Mouse (Mus musculus): ENCODE results near the gene Slc38a8. TPM values are rescaled to one million over a fixed set of nuclear protein-coding genes. Genes with fewer than 3 reads are reported as not detected.
A peak's percentile ranks its signal among the peaks of the same experiment; 100 is the strongest.

Slc38a8 gene
- polyA plus RNA-seq, 1 experiment from 2014 or later = 0.13 TPM

DNA sequence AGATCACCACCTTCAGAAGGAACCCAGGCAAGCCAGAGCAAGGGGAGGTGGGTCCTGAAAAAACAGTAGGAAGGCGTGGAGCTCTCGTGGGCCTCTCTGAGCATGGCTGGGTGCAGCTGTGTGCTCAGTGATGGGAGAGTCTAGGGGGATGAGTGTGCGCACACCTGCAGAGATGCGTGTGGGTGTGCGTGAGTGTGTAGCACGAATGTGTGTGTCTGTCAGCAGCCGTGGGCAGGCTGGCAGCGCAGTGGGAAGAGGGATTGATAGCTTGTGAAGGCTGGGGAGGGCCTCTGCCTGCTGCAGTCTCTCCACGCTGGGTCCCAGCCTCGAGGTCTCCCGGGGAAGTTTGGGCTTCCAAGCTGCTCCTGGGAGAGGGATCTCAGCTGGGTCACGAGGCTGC, 51.9 kb downstream of the Slc38a8 start:
- H3K27me3 ChIP-seq (ENCODE audit: control insufficient read depth, insufficient read depth, low read length) = peaks cover 6% of the 10 kb centered on the region
- no peaks in the 10 kb centered on the region for H3K9me3 ChIP-seq (ENCODE audit: control insufficient read depth, low read length)
- H3K4me3 ChIP-seq (ENCODE audit: low read depth, low read length) = no peak overlapping the region
- H3K9ac ChIP-seq (ENCODE audit: low read length) = no peak overlapping the region
- 82% methylated on average over 12 of the region's 12 CpGs for WGBS
- ATAC-seq (replicated peaks; ENCODE audit: low FRiP score) = no peak
- H3K27ac ChIP-seq (ENCODE audit: low read depth, low read length) = no peak overlapping the region
- H3K4me2 ChIP-seq (ENCODE audit: low read depth, low read length, severe bottlenecking) = no peak overlapping the region
- DNase-seq (ENCODE audit: low spot score) = no peak
- no peaks in the 10 kb centered on the region for H3K36me3 ChIP-seq (ENCODE audit: control insufficient read depth, insufficient read depth, low read length)
- H3K4me1 ChIP-seq (replicated peaks; ENCODE audit: control insufficient read depth, insufficient read depth, low read length) = 0 out of 2 replicates have a peak, but pooled peaks cover 2% of the 10 kb centered on the region

- H3K4me2 ChIP-seq (ENCODE audit: low read depth, low read length, severe bottlenecking) = peak overlapping the region; percentile 86
- peak overlapping the region; percentile 73 for H3K4me3 ChIP-seq (ENCODE audit: low read depth, low read length)
- H3K27ac ChIP-seq (ENCODE audit: low read depth, low read length) = no peak overlapping the region
- H3K9me3 ChIP-seq (ENCODE audit: control insufficient read depth, low read length) = no peaks in the 10 kb centered on the region
- WGBS = under 1% methylated on average over 16 of the region's 17 CpGs
- H3K27me3 ChIP-seq (ENCODE audit: control insufficient read depth, insufficient read depth, low read length) = peaks cover 6% of the 10 kb centered on the region
- DNase-seq (ENCODE audit: low spot score) = no peak
- H3K9ac ChIP-seq (ENCODE audit: low read length) = peak overlapping the region; percentile 72
- H3K4me1 ChIP-seq (replicated peaks; ENCODE audit: control insufficient read depth, insufficient read depth, low read length) = 0 out of 2 replicates have a peak, but pooled peaks cover 2% of the 10 kb centered on the region
- no peaks in the 10 kb centered on the region for H3K36me3 ChIP-seq (ENCODE audit: control insufficient read depth, insufficient read depth, low read length)
- ATAC-seq (replicated peaks; ENCODE audit: low FRiP score) = no peak
These were observed 53.7 kb downstream of the Slc38a8 start for GRCm38 (mm10) chr8:119447781-119448170.

GRCm38 (mm10) chr8:119446990-119447780, 54.3 kb downstream of the Slc38a8 start:
- Histone ChIP-seq H3K36me3 (ENCODE audit: control insufficient read depth, insufficient read depth, low read length) (no peaks in the 10 kb centered on the region), H3K4me2 (ENCODE audit: low read depth, low read length, severe bottlenecking) (peak overlapping the region; percentile 86), H3K27ac (ENCODE audit: low read depth, low read length) (no peak overlapping the region), H3K9ac (ENCODE audit: low read length) (peak overlapping the region; percentile 72), H3K27me3 (ENCODE audit: control insufficient read depth, insufficient read depth, low read length) (peaks cover 6% of the 10 kb centered on the region), H3K9me3 (ENCODE audit: control insufficient read depth, low read length) (no peaks in the 10 kb centered on the region), H3K4me3 (ENCODE audit: low read depth, low read length) (peak overlapping the region; percentile 73), H3K4me1 (replicated peaks; ENCODE audit: control insufficient read depth, insufficient read depth, low read length) (0 out of 2 replicates have a peak, but pooled peaks cover 2% of the 10 kb centered on the region)
- WGBS = under 1% methylated on average over 66 of the region's 80 CpGs
- ATAC-seq (replicated peaks; ENCODE audit: low FRiP score) (peak; percentile 42), DNase-seq (ENCODE audit: low spot score) (peak; percentile 77)

- Histone ChIP-seq H3K27me3 (ENCODE audit: control insufficient read depth, insufficient read depth, low read length) (peaks cover 7% of the 10 kb centered on the region), H3K4me1 (replicated peaks; ENCODE audit: control insufficient read depth, insufficient read depth, low read length) (0 out of 2 replicates have a peak, but pooled peaks cover 2% of the 10 kb centered on the region), H3K9ac (ENCODE audit: low read length) (peak within 1 kb of the TSS; percentile 72), H3K36me3 (ENCODE audit: control insufficient read depth, insufficient read depth, low read length) (no peaks in the 10 kb centered on the region), H3K9me3 (ENCODE audit: control insufficient read depth, low read length) (no peaks in the 10 kb centered on the region), H3K4me2 (ENCODE audit: low read depth, low read length, severe bottlenecking) (peak within 1 kb of the TSS; percentile 86), H3K27ac (ENCODE audit: low read depth, low read length) (no peak within 1 kb of the TSS), H3K4me3 (ENCODE audit: low read depth, low read length) (peak within 1 kb of the TSS; percentile 73)
- ATAC-seq (replicated peaks; ENCODE audit: low FRiP score) = peak; percentile 71
- WGBS = 2% methylated on average over 26 of the region's 52 CpGs
- peak; percentile 97 for DNase-seq (ENCODE audit: low spot score)
These were observed 55.1 kb downstream of the Slc38a8 start, which contains the start of gene Necab2 for GRCm38 (mm10) chr8:119446211-119446989. TSS of gene Necab2 (plus strand) at chr8:119446719.

- Histone ChIP-seq H3K4me3 (ENCODE audit: low read depth, low read length) (no peak overlapping the region), H3K4me2 (ENCODE audit: low read depth, low read length, severe bottlenecking) (no peak overlapping the region), H3K4me1 (replicated peaks; ENCODE audit: control insufficient read depth, insufficient read depth, low read length) (no peaks in the 10 kb centered on the region), H3K9ac (ENCODE audit: low read length) (no peak overlapping the region), H3K36me3 (ENCODE audit: control insufficient read depth, insufficient read depth, low read length) (no peaks in the 10 kb centered on the region), H3K27ac (ENCODE audit: low read depth, low read length) (no peak overlapping the region), H3K9me3 (ENCODE audit: control insufficient read depth, low read length) (no peaks in the 10 kb centered on the region), H3K27me3 (ENCODE audit: control insufficient read depth, insufficient read depth, low read length) (peaks cover 5% of the 10 kb centered on the region)
- WGBS = 90% methylated on average over 8 of the region's 8 CpGs
- no peak for DNase-seq (ENCODE audit: low spot score)
- ATAC-seq (replicated peaks; ENCODE audit: low FRiP score) = no peak
These were observed 58.5 kb downstream of the Slc38a8 start for GRCm38 (mm10) chr8:119442970-119443369.

DNA sequence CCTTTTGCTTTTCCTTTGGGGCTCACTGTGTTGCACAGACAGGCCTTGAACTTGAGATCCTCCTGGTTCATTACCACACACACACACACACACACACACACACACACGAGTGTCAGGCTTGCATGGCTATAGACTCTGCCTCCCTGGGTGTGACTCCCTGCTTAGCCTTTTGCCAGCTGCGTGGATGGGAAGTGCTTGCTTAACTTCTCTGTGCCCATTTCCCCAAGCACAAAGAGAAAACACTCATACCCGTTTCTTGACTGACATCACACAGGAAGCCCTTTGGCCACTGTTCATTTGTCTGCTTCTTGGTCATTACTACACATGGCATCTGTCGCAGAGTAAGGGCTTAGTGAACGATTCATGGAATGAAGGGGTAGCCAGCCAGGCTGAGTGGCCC, 59.5 kb downstream of the Slc38a8 start:
- peaks cover 3% of the 10 kb centered on the region; the same call in 1 of the 2 replicates for H3K27me3 ChIP-seq (ENCODE audit: control insufficient read depth, insufficient read depth, low read length)
- H3K9me3 ChIP-seq (ENCODE audit: control insufficient read depth, low read length) = no peaks in the 10 kb centered on the region
- ATAC-seq (replicated peaks; ENCODE audit: low FRiP score) = no peak

DNA sequence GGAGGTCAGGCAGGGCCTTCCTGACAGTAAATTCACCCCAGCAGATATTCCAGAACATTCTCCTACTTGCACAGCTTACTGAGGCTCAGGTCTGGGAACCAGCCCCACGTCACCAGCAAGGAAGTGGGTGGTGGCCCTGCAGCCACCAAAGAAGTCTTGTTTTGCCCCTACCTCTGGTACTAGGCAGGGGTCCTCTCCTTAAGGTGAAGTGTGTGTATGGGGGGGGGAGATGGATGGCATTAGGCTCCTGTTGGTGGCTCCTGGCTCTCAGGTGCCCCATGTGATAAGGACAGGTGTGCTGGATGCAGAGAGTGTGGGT, 60.6 kb downstream of the Slc38a8 start:
- Histone ChIP-seq H3K9me3 (ENCODE audit: control insufficient read depth, low read length) (no peaks in the 10 kb centered on the region), H3K27ac (ENCODE audit: low read depth, low read length) (no peak overlapping the region)
- WGBS = 62% methylated on average over 1 of the region's 1 CpGs

More for the DNA sequence above, 59.5 kb downstream of the Slc38a8 start:
- no peaks in the 10 kb centered on the region for H3K4me1 ChIP-seq (replicated peaks; ENCODE audit: control insufficient read depth, insufficient read depth, low read length)
- 71% methylated on average over 5 of the region's 5 CpGs for WGBS
- no peak for DNase-seq (ENCODE audit: low spot score)
- H3K4me2 ChIP-seq (ENCODE audit: low read depth, low read length, severe bottlenecking) = no peak overlapping the region
- no peak overlapping the region for H3K9ac ChIP-seq (ENCODE audit: low read length)
- H3K27ac ChIP-seq (ENCODE audit: low read depth, low read length) = no peak overlapping the region
- H3K4me3 ChIP-seq (ENCODE audit: low read depth, low read length) = no peak overlapping the region
- H3K36me3 ChIP-seq (ENCODE audit: control insufficient read depth, insufficient read depth, low read length) = no peaks in the 10 kb centered on the region

GRCm38 (mm10) chr8:119440250-119440951, 61.1 kb downstream of the Slc38a8 start:
- no peaks in the 10 kb centered on the region for H3K36me3 ChIP-seq (ENCODE audit: control insufficient read depth, insufficient read depth, low read length)
- H3K4me3 ChIP-seq (ENCODE audit: low read depth, low read length) = no peak overlapping the region
- no peaks in the 10 kb centered on the region for H3K9me3 ChIP-seq (ENCODE audit: control insufficient read depth, low read length)
- no peak overlapping the region; the same call in 1 of the 2 replicates for H3K9ac ChIP-seq (ENCODE audit: low read length)
- 15% methylated on average over 16 of the region's 16 CpGs for WGBS
- peak; percentile 67 for ATAC-seq (replicated peaks; ENCODE audit: low FRiP score)
- H3K4me1 ChIP-seq (replicated peaks; ENCODE audit: control insufficient read depth, insufficient read depth, low read length) = no peaks in the 10 kb centered on the region; the same call in 1 of the 2 replicates
- no peak overlapping the region for H3K27ac ChIP-seq (ENCODE audit: low read depth, low read length)
- peaks cover 3% of the 10 kb centered on the region; the same call in 1 of the 2 replicates for H3K27me3 ChIP-seq (ENCODE audit: control insufficient read depth, insufficient read depth, low read length)
- 0 out of 2 replicates have a peak overlapping the region, but pooled peaks have one; percentile 11 for H3K4me2 ChIP-seq (ENCODE audit: low read depth, low read length, severe bottlenecking)
- peak; percentile 86 for DNase-seq (ENCODE audit: low spot score)

More for the DNA sequence above, 60.6 kb downstream of the Slc38a8 start:
- Histone ChIP-seq H3K27me3 (ENCODE audit: control insufficient read depth, insufficient read depth, low read length) (peaks cover 3% of the 10 kb centered on the region; the same call in 1 of the 2 replicates), H3K9ac (ENCODE audit: low read length) (no peak overlapping the region), H3K4me3 (ENCODE audit: low read depth, low read length) (no peak overlapping the region), H3K4me1 (replicated peaks; ENCODE audit: control insufficient read depth, insufficient read depth, low read length) (no peaks in the 10 kb centered on the region; the same call in 1 of the 2 replicates), H3K4me2 (ENCODE audit: low read depth, low read length, severe bottlenecking) (no peak overlapping the region), H3K36me3 (ENCODE audit: control insufficient read depth, insufficient read depth, low read length) (no peaks in the 10 kb centered on the region)
- no peak for DNase-seq (ENCODE audit: low spot score)
- ATAC-seq (replicated peaks; ENCODE audit: low FRiP score) = peak; percentile 14; the same call in 1 of the 2 replicates

All from forebrain, embryonic 11.5 days (tissue).